ENCODE assay signal across 18 mouse cellular contexts in the genomic region with DNA sequence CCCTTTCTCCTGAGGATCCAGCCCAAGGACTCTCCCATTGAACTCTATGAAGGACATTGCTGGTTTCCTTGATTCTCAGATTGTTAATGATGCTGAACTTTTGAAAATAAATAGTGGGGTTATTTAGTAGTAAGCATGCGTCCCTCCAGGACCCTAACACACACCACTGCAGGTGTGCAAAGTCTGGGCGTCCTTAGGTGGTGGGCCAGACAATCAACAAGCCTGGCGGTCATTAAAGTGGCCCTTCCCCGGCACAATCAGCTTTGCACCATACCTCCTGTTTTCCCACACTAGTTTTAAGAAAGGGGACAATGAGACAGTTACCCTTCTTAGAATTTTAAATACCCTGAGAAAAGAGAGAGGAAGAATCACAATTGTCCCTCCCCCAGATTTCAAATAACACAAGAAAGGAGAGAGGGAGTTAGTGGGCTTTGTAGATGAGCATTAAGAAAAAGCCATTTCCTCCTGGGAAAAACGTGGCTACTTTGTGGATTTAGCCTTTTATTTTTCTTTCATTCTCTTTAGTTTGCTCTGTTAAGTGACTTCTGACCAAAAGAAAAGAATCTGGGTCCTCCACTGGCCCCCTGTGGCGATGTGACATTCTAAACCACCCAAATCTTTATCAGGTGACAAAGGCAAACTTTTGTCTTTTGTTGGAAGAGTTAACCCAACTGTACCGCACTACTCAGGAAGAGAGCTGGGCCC. TPM values are rescaled to one million over a fixed set of nuclear protein-coding genes. Genes with fewer than 3 reads are reported as not detected.
"Had no signal": no experiment of that assay in that cellular context is flagged by ENCODE, and none has a peak within 500 bp of the region (broad histone marks: within the 10 kb centered on the region; RNA-seq: fewer than 3 reads in every experiment).

No protein-coding gene starts in this region.

- H3K9me3 ChIP-seq: limb, embryonic 12.5 days; limb, embryonic 15.5 days; midbrain, embryonic 13.5 days had no signal

- H3K36me3 ChIP-seq: limb, embryonic 12.5 days; limb, embryonic 15.5 days; midbrain, embryonic 13.5 days had no signal

- H3K9ac ChIP-seq: limb, embryonic 12.5 days; limb, embryonic 15.5 days; liver, embryonic 14.5 days; liver, postnatal 0 days; lung, embryonic 14.5 days; midbrain, embryonic 13.5 days had no signal

- H3K27ac ChIP-seq: limb, embryonic 12.5 days; limb, embryonic 15.5 days; liver, embryonic 14.5 days; macrophage; midbrain, embryonic 13.5 days had no signal

- H3K4me2 ChIP-seq: limb, embryonic 12.5 days; limb, embryonic 15.5 days; liver, embryonic 11.5 days; lung, embryonic 14.5 days; midbrain, embryonic 13.5 days had no signal

- ATAC-seq: liver, postnatal 0 days; lung, postnatal 0 days; midbrain, embryonic 13.5 days had no signal

- DNase-seq: kidney, adult 9 months; kidney, postnatal 14 days; kidney, postnatal 4 days; layer of hippocampus, adult 9-11 months; liver, postnatal 0 days; lung, embryonic 14.5 days; thymus, adult 18-20 months; thymus, postnatal 4 days had no signal

- H3K4me3 ChIP-seq: limb, embryonic 12.5 days; limb, embryonic 15.5 days; midbrain, embryonic 13.5 days had no signal

RNA-seq across cellular contexts. Expression of a gene that starts 2.9 kb away (rescaled TPM):
- total RNA-seq: megakaryocyte, adult 5-6 weeks had no signal
- polyA plus RNA-seq: limb, embryonic 12.5 days; limb, embryonic 15.5 days; liver, embryonic 11.5 days; macrophage; small intestine, adult 2 months; spleen, adult 2 months had no signal
